Mouse (Mus musculus): ENCODE measurements around the gene Ppp1r10. TPM values are rescaled to one million over a fixed set of nuclear protein-coding genes. Genes with fewer than 3 reads are reported as not detected.
A peak's percentile ranks its signal among the peaks of the same experiment; 100 is the strongest.

Gene Ppp1r10
- polyA plus RNA-seq, 1 experiment from 2014 or later = 54.6 TPM

DNA sequence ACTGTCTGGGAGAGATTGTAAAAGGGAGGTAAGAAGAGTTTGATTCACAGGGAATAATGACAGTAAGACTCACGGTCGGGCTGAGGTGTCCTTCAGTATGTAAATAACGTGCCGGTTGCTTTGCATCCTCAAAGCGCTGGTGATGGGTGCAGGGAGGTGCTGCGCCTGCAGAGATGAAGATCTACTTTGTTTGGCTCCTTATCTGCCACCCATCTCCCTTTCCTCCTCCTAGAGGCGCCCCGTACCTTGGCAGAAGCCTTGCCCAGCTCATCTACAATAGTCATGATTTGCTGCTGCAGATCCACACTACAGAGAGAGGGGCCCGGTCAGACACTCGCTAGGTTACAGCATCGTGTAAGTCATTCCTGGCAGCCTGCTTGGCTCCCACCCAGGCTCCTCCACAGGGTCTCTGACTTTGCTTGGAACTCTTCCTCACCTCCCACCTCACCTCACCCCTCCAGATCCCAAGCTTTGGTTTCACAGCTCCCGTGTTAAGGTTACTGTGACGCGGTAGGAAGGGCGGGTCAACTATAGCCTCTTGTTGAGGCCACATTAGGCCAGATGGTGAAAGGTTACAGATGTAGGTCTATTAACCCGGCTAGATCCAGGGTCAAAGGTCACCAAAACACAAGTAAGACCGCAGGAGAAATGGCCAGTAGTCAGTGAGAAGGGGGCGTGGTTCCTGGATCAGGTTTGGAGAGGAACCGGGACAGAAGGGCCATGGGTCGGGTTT, 6.9 kb upstream of the Ppp1r10 start:
- 28% methylated on average over 20 of the region's 20 CpGs for WGBS
- Histone ChIP-seq H3K36me3 (peaks cover 67% of the 10 kb centered on the region), H3K4me3 (replicated peaks) (peak overlapping the region; percentile 88), H3K27ac (peak overlapping the region; percentile 90), H3K9me3 (no peaks in the 10 kb centered on the region), H3K4me1 (replicated peaks) (peaks cover 20% of the 10 kb centered on the region), H3K9ac (replicated peaks) (peak overlapping the region; percentile 94), H3K27me3 (no peaks in the 10 kb centered on the region), H3K4me2 (replicated peaks) (peak overlapping the region; percentile 98)
- ATAC-seq = peak; percentile 53

DNA sequence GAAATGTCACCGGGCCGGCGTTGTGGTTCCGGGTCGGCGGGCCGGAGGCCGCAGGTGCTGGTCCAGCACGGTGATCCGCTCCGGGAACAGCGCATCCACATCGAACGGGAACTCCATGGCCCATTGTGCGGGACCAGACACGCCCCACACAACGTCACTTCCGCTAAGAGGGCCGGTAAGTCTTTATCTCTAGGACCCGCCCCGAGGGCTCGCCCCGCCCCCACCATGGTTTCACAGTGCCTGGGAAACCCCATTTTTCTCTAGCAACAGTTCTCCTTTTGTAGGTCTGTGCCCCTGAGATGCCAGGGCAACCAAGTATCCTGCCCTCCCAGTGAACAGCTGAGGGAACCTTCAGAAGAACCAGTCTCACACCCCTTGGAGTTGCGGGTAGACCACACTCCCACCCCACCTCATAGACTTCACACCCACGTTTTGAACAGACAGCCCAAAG, 6.3 kb upstream of the Ppp1r10 start, which contains the start of gene Atat1:
Atat1 (minus strand) TSS at position 157 of the 451 bp plus-strand sequence.
- no peaks in the 10 kb centered on the region for H3K27me3 ChIP-seq
- H3K4me1 ChIP-seq (replicated peaks) = peaks cover 21% of the 10 kb centered on the region
- peak within 1 kb of the TSS; percentile 88 for H3K4me3 ChIP-seq (replicated peaks)
- H3K27ac ChIP-seq = peak within 1 kb of the TSS; percentile 90
- peak within 1 kb of the TSS; percentile 94 for H3K9ac ChIP-seq (replicated peaks)
- no peaks in the 10 kb centered on the region for H3K9me3 ChIP-seq
- WGBS = 4% methylated on average over 25 of the region's 25 CpGs
- peak within 1 kb of the TSS; percentile 98 for H3K4me2 ChIP-seq (replicated peaks)
- H3K36me3 ChIP-seq = peaks cover 63% of the 10 kb centered on the region
- peak; percentile 92 for ATAC-seq

DNA sequence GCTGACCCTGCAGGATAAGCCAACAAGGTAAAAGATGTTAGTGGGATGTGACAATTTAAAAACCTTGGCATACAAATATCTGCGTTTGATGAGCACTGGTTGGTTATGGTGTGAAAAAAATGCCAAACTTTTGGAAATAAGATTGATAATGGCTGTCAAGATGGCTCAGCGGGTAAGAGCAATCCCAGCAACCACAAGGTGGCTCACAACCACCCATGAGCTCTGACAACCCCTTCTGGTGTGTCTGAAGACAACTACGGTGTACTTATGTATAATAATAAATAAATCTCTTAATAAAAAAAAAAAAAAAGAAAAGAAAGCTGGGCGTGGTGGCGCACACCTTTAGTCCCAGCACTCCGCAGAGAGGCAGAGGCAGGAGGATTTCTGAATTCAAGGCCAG, 1.3 kb upstream of the Ppp1r10 start:
- 88% methylated on average over 6 of the region's 6 CpGs for WGBS
- H3K4me3 ChIP-seq (replicated peaks) = peak overlapping the region; percentile 78; the same call in 1 of the 2 replicates

DNA sequence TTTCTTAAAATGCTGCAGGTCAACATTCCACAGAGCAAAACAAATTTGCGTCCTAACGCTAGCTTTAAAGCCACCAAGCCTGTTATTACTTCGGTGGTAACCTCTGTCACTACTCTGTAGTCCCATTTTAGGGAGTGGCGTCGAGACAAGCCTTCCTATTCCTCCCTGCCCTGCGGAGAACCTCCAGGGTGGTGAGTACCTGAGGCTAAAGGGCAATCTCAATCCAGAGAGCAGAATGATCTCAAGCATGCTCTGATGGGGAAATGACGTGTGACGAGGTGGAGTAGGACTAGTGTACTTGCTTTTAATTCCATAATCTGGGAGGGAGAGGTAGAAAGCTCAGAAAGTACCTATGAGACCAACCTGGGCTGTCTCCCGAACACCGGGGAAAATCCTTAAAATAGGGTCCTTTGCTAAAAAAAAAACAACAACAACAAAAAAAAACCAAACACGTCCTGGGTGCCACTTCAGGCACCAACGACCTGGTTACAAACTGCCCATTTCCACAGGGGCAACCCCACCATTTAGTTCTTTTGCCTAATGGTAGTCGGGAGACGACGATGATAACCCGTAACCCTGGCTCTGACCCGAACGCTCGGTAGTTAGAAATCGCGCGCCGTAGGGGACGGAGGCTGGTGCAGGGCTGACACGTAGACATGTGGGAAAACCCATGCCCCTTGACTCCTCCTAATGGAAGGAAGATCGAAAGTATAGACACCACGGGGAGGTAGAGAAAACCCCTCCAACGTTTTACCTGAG, 517 bp upstream of the Ppp1r10 start:
- peak overlapping the region; percentile 79 for H3K4me2 ChIP-seq (replicated peaks)
- no peak for ATAC-seq
- H3K9me3 ChIP-seq = no peaks in the 10 kb centered on the region
- H3K27me3 ChIP-seq = no peaks in the 10 kb centered on the region
- peak overlapping the region; percentile 99 for H3K27ac ChIP-seq
- peaks cover 26% of the 10 kb centered on the region for H3K4me1 ChIP-seq (replicated peaks)
- peak overlapping the region; percentile 66 for H3K9ac ChIP-seq (replicated peaks)
- H3K36me3 ChIP-seq = peaks cover 30% of the 10 kb centered on the region
- peak overlapping the region; percentile 78 for H3K4me3 ChIP-seq (replicated peaks)
- WGBS = 4% methylated on average over 28 of the region's 28 CpGs

More for the DNA sequence above, 1.3 kb upstream of the Ppp1r10 start:
- H3K9me3 ChIP-seq = no peaks in the 10 kb centered on the region
- ATAC-seq = no peak
- H3K4me1 ChIP-seq (replicated peaks) = peaks cover 21% of the 10 kb centered on the region
- H3K36me3 ChIP-seq = peaks cover 30% of the 10 kb centered on the region
- H3K27ac ChIP-seq = no peak overlapping the region
- H3K4me2 ChIP-seq (replicated peaks) = peak overlapping the region; percentile 79
- H3K9ac ChIP-seq (replicated peaks) = no peak overlapping the region
- no peaks in the 10 kb centered on the region for H3K27me3 ChIP-seq

DNA sequence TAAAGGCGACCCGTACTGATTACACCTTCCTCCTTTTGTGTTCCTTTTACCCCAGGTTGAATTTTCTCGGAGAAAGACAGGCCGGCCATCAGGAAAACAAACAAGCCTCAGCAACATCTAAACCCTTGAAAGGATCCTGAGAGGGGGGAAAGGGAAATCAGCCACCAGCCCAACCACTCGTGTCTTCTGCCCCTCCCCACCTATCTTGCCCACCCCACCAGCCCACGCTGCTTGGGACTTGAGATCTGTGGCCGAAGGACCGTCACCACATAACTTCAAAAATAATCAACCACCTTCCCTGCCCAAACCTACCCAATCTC, 869 bp downstream of the Ppp1r10 start:
- Histone ChIP-seq H3K27me3 (no peaks in the 10 kb centered on the region), H3K4me2 (replicated peaks) (peak overlapping the region; percentile 84), H3K9ac (replicated peaks) (peak overlapping the region; percentile 98), H3K9me3 (no peaks in the 10 kb centered on the region), H3K27ac (peak overlapping the region; percentile 99), H3K4me1 (replicated peaks) (peaks cover 39% of the 10 kb centered on the region), H3K36me3 (peaks cover 21% of the 10 kb centered on the region), H3K4me3 (replicated peaks) (peak overlapping the region; percentile 78)
- ATAC-seq = no peak
- 0% methylated on average over 8 of the region's 8 CpGs for WGBS

DNA sequence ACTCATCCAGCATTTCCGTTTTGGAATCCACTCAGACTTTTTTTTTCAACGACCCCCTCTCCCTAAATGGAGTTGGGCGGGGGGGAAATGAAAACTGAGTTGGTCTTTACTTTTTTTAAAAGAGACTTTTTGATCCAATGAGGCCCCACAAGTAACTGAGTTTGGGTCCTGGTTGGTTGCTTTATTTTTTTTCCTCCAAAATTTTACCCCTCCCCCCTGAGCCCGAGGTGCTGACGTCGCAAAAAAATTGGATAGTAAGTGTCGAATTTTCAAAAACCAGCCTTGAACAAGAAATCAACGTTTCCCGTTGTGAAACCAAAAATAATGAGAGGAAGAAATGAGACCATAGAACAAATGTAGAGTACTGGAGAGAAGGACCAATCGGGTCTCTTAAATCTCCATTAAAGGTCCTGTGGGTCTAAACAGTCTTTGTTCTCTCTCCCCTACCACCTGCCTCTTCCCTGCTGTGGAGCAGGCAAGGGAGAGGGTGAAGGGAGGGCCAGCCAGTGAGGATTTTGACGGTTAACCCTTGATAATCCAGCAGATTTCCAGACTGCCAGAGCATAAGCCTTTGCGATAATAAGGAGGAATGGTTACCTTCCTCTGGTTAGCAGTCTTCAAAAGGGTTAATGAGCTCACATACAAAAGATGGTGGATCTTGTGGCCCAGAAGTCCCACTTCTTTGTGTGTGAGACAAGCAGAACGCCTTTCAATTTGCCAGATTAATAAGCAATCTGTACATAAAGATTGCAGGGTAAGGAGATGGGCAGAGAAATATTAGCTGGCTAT, 1.4 kb downstream of the Ppp1r10 start:
- Histone ChIP-seq H3K9me3 (no peaks in the 10 kb centered on the region), H3K4me1 (replicated peaks) (peaks cover 45% of the 10 kb centered on the region), H3K9ac (replicated peaks) (peak overlapping the region; percentile 98), H3K27ac (peak overlapping the region; percentile 99), H3K27me3 (no peaks in the 10 kb centered on the region), H3K36me3 (peaks cover 15% of the 10 kb centered on the region; the same call in 1 of the 2 replicates), H3K4me3 (replicated peaks) (peak overlapping the region; percentile 78), H3K4me2 (replicated peaks) (peak overlapping the region; percentile 84)
- 0% methylated on average over 13 of the region's 13 CpGs for WGBS
- ATAC-seq = peak; percentile 12; the same call in 1 of the 2 replicates

DNA sequence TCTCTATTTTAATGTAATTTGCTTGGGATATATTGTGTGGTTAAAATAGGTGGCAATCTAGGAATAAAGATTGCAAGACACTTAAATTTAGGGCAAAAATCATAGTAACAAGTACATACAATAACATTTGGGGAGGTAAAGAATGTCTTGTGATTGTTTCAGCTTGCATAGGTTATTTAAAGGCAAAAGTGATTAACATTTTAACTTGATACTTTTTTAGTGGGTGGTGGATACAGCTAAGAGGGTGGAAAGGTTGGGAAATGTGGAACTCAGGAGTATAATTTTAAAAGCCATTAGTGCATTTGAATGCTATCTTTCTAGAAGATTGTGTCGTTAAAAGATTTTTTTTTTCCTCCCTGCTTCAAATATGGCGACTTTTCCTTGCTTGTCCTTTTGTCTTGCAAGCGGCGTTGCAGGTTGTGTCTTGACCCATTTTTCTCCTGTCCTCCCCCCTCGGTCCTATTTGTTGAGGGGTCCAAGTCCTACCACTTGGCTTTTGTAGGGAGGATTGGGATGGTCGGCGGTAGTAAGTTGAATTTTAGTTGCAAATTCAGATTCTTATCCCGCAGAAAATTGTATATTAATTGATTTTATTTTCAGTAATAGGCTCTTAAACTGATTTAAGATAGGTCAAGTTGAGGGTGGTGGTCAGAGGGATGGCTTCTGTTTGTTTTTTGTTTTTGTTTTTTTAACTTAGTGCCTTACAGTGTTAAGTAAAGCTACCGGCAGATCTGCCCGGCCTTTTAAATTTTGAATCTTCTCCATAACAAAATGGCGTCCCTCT, 2.2 kb downstream of the Ppp1r10 start:
- WGBS = under 1% methylated on average over 11 of the region's 11 CpGs
- H3K27me3 ChIP-seq = no peaks in the 10 kb centered on the region

GRCm38 (mm10) chr17:35919060-35919715, 3.0 kb downstream of the Ppp1r10 start:
- ATAC-seq = peak; percentile 47
- 6% methylated on average over 7 of the region's 7 CpGs for WGBS

More for the DNA sequence above, 2.2 kb downstream of the Ppp1r10 start:
- Histone ChIP-seq H3K9ac (replicated peaks) (peak overlapping the region; percentile 98), H3K4me1 (replicated peaks) (peaks cover 48% of the 10 kb centered on the region), H3K27ac (peak overlapping the region; percentile 99), H3K4me3 (replicated peaks) (peak overlapping the region; percentile 78), H3K4me2 (replicated peaks) (peak overlapping the region; percentile 84), H3K36me3 (peaks cover 12% of the 10 kb centered on the region), H3K9me3 (no peaks in the 10 kb centered on the region)
- no peak for ATAC-seq

DNA sequence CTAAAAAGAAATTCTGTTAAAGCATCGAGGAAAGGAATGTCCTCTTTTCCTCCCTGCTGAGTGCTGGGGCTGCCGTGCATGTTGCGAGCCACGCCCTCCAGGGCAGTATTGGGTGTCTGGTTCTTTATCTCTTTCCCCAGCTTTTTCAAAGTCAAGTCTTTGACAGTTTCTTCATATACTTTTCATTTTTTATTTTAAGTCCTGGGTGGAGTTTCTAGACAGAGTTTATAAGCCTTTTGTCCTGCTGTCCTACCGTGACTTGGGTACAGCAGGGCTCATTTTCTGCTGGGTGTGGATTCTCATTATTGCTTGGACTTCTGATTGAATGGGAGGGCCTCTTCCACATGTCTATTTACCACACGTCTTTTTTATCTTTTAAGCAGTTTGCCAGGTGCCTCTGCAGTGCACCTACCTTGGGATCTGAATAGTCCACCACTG, 3.6 kb downstream of the Ppp1r10 start:
- peaks cover 48% of the 10 kb centered on the region for H3K4me1 ChIP-seq (replicated peaks)
- peak overlapping the region; percentile 98 for H3K9ac ChIP-seq (replicated peaks)
- H3K4me3 ChIP-seq (replicated peaks) = peak overlapping the region; percentile 78
- no peaks in the 10 kb centered on the region for H3K9me3 ChIP-seq
- 43% methylated on average over 6 of the region's 6 CpGs for WGBS
- H3K27ac ChIP-seq = peak overlapping the region; percentile 99
- peaks cover 18% of the 10 kb centered on the region for H3K36me3 ChIP-seq
- no peak for ATAC-seq
- no peaks in the 10 kb centered on the region for H3K27me3 ChIP-seq
- peak overlapping the region; percentile 84 for H3K4me2 ChIP-seq (replicated peaks)

More at GRCm38 (mm10) chr17:35919060-35919715, 3.0 kb downstream of the Ppp1r10 start:
- Histone ChIP-seq H3K27ac (peak overlapping the region; percentile 99), H3K36me3 (peaks cover 14% of the 10 kb centered on the region), H3K27me3 (no peaks in the 10 kb centered on the region), H3K4me3 (replicated peaks) (peak overlapping the region; percentile 78), H3K9me3 (no peaks in the 10 kb centered on the region), H3K4me2 (replicated peaks) (peak overlapping the region; percentile 84), H3K9ac (replicated peaks) (peak overlapping the region; percentile 98), H3K4me1 (replicated peaks) (peaks cover 48% of the 10 kb centered on the region)

GRCm38 (mm10) chr17:35920384-35920783, 4.2 kb downstream of the Ppp1r10 start:
- Histone ChIP-seq H3K27me3 (no peaks in the 10 kb centered on the region), H3K36me3 (peaks cover 23% of the 10 kb centered on the region), H3K4me1 (replicated peaks) (peaks cover 43% of the 10 kb centered on the region), H3K4me2 (replicated peaks) (peak overlapping the region; percentile 84), H3K4me3 (replicated peaks) (peak overlapping the region; percentile 78), H3K9me3 (no peaks in the 10 kb centered on the region), H3K9ac (replicated peaks) (peak overlapping the region; percentile 98), H3K27ac (peak overlapping the region; percentile 99)
- ATAC-seq = no peak
- 72% methylated on average over 1 of the region's 1 CpGs for WGBS

Data from midbrain, embryonic 13.5 days (tissue).